Mouse (Mus musculus): Measurements from ENCODE around the gene Cmtm4. TPM values are rescaled to one million over a fixed set of nuclear protein-coding genes. Genes with fewer than 3 reads are reported as not detected.

Gene Cmtm4
- total RNA-seq (2021) = 10 to 100 TPM; 10.5 to 10.6 TPM

GRCm38 (mm10) chr8:104395703-104396357 lies at the start of gene Cmtm4:
Gene Cmtm4, minus strand, starts transcription at chr8:104395807.
- DNase-seq (ENCODE audit: low spot score) = peak; percentile 23
- intact Hi-C loops (cut with DNase I) = loop anchor here (2.0 kb wide), 1 partner anchor 47 kb away; the partner anchor contains the start of gene Dync1li2

DNA sequence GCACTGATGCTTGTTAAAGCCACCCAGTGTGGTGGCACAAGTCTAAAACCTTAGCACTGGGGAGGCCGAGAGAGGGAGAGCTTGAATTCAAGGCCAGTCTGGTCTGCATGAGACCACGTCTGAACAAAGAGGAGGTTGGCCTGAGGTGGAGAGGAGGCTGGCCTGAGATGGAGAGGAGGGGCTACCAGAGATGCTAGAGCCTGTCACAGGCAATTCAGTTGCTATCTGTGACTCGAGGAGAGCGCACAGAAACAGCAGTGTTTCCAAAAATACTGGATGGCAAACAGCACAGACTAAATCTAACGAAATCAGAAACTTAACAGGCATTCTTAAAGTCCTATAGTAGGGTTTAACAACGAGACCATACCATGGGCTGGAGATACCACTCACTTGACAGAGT lies 49.6 kb upstream of the Cmtm4 start:
- DNase-seq (ENCODE audit: low spot score) = no peak
- intact Hi-C loops (cut with DNase I) = no loop called here

DNA sequence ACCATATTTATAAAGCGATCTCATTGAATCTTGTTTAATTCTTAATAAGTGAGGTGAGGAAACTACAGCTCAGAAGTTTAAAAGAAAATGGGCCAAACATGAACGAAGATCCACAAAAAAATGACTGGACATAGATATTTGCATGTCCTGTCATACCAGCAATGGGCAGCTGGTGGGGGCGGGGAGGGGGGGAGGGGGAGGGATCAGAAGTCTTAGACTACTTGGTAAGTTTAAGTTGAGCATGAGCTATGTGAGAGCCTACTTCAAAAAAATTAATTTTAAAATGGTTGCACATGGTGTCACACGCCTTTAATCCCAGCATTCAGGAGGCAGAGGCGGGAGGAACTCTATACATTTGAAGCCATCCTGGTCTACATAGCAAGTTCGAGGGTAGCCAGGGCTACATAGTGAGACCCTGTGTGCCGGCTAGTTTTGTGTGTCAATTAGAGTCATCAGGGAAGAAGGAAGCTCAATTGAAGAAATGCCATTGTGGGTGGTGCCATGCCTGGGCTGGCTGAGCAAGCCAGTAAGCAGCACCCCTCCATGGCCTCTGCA lies 47.6 kb upstream of the Cmtm4 start:
- intact Hi-C loops (cut with DNase I) = loop anchor here (1.0 to 5.0 kb wide), 5 partner anchors 48 to 199 kb away; partner anchors contain the start of genes Car7, Ciao2b, Cmtm4 and Nae1
- no peak for DNase-seq (ENCODE audit: low spot score)

- peak; percentile 77 for DNase-seq (ENCODE audit: low spot score)
- intact Hi-C loops (cut with DNase I) = loop anchor here (1.0 to 5.0 kb wide), 5 partner anchors 48 to 200 kb away; partner anchors contain the start of genes Car7, Ciao2b, Cmtm4 and Nae1
Observed at GRCm38 (mm10) chr8:104442299-104443124, 46.9 kb upstream of the Cmtm4 start, which contains the start of gene Dync1li2. Gene Dync1li2, minus strand, starts transcription at chr8:104443047.

DNA sequence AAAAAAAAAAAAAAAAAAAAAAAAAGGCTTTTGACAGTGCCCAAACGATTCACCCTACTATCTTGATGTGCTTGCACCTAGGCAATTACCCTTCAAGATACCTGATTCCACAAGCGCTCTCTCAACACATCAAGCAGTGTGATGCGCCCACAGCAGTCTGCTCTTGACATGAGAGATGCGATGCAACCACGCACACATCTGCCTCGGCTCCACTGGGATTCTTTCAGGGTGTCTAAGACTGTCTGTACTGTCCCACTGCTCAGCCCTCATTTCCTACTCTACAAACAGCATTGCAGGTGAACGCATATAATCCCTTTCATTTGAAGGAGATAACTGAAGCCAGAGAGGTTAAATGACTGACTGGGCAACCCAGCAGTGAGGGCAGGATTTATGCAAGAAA lies 46.0 kb upstream of the Cmtm4 start:
- intact Hi-C loops (cut with DNase I) = loop anchor here (2.0 to 5.0 kb wide), 4 partner anchors 47 to 201 kb away; partner anchors contain the start of genes Car7, Ciao2b, Cmtm4 and Nae1
- DNase-seq (ENCODE audit: low spot score) = no peak

GRCm38 (mm10) chr8:104439461-104439860 lies 43.9 kb upstream of the Cmtm4 start:
- intact Hi-C loops (cut with DNase I) = loop anchor here (10.0 kb wide), 2 partner anchors 185 to 325 kb away; partner anchors contain the start of gene Cklf

DNA sequence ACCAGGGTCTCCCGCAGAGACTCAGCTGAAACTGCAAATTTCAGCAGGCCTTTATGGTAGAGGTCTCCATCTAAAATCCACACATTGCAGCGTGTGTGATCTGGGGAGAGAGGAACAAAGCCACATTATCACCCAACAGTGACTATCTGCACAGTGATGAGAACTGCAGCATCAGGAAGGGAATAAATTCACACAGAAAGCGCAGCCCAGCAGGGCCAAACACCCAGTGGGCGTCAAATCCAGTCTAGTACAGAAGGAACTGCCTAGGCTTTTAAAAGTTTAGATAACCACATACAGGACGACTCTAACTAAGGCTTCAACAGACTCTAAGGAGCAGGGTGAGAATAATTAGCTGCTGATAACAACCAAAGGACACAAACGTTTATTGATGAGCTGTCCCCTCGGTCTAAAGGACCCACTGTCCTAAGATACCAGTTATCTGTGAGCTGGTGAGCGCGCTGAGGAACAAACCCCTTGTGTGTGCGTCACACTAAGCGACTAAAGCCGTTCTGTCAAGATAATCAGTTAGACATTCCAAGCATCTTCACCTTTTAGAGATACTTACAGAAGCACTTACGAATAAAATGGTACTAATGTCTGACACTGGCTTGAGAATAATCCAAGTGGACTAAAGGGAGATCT lies 42.0 kb upstream of the Cmtm4 start:
- no peak for DNase-seq (ENCODE audit: low spot score)
- intact Hi-C loops (cut with DNase I) = loop anchor here (10.0 kb wide), 2 partner anchors 183 to 323 kb away; partner anchors contain the start of gene Cklf

More at GRCm38 (mm10) chr8:104439461-104439860, 43.9 kb upstream of the Cmtm4 start:
- no peak for DNase-seq (ENCODE audit: low spot score)

DNA sequence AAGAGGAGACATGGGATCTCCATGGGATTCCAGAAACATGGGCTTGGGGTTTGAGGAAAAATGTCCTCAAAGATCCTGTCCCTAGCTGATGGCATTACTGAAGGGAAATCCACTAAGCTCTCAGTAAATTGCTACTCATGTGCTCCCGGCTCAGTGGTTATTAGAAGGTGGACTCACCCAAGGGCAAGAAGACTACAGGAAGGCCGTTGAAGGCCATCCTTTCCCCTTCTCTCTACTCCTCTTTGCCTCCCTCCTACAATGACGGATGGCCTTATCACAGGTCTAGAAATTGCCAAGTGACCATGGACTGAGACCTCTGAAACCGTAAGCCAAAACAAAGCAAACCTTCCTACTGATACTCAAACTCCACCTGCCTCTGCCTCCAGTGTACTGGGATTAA lies 41.0 kb upstream of the Cmtm4 start:
- no peak for DNase-seq (ENCODE audit: low spot score)
- intact Hi-C loops (cut with DNase I) = loop anchor here (10.0 kb wide), 2 partner anchors 182 to 322 kb away; partner anchors contain the start of gene Cklf

DNA sequence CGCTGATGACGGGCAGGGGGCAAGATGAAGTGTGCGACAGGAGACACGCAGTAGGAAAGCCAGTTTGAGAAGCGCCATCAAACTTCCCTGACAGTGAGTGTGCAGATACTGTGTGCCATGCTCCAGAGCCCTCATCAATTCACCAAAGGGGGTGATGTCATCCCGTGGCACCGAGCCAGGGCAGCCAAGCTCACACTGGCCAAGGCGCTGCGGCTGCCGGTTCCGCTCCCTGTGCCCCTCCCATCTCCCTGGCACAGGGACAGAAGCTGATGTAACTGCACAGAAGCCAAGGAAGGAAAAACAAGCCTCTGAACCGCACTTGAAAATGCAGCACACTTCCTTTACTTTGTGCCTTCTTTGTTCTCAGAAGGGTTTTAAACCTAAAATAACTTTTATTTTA lies 40.4 kb upstream of the Cmtm4 start:
- intact Hi-C loops (cut with DNase I) = loop anchor here (10.0 kb wide), 2 partner anchors 181 to 321 kb away; partner anchors contain the start of gene Cklf
- DNase-seq (ENCODE audit: low spot score) = peak; percentile 92

GRCm38 (mm10) chr8:104434826-104435354 lies 39.3 kb upstream of the Cmtm4 start:
- intact Hi-C loops (cut with DNase I) = loop anchor here (10.0 kb wide), 2 partner anchors 180 to 320 kb away; partner anchors contain the start of gene Cklf
- DNase-seq (ENCODE audit: low spot score) = no peak

DNA sequence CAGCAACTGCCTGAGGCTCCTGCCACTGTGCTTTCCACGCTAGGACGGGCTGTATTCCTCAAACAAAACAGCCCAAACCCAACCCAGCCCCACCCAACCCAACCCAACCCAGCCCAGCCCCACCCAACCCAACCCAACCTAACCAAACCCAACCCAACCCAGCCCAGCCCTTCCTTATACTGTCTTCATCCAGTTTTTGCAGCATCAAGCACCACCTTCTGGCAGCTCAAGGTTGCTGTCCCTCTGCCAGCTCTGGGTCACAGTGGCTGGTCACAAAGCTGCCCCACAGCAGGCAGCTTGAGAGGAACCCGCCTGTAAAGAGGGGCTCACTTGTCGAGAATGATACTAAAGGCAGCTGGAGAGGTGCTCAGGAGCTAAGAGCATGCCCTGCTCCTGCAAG lies 38.7 kb upstream of the Cmtm4 start:
- intact Hi-C loops (cut with DNase I) = loop anchor here (10.0 kb wide), 2 partner anchors 179 to 319 kb away; partner anchors contain the start of gene Cklf
- no peak for DNase-seq (ENCODE audit: low spot score)

- intact Hi-C loops (cut with DNase I) = loop anchor here (10.0 kb wide), 2 partner anchors 179 to 319 kb away; partner anchors contain the start of gene Cklf
- no peak for DNase-seq (ENCODE audit: low spot score)
Observed at GRCm38 (mm10) chr8:104433191-104433842, 37.7 kb upstream of the Cmtm4 start.

GRCm38 (mm10) chr8:104432656-104433055 lies 37.0 kb upstream of the Cmtm4 start:
- intact Hi-C loops (cut with DNase I) = loop anchor here (1.0 to 10.0 kb wide), 3 partner anchors 38 to 318 kb away; partner anchors contain the start of gene Cklf
- DNase-seq (ENCODE audit: low spot score) = no peak

DNA sequence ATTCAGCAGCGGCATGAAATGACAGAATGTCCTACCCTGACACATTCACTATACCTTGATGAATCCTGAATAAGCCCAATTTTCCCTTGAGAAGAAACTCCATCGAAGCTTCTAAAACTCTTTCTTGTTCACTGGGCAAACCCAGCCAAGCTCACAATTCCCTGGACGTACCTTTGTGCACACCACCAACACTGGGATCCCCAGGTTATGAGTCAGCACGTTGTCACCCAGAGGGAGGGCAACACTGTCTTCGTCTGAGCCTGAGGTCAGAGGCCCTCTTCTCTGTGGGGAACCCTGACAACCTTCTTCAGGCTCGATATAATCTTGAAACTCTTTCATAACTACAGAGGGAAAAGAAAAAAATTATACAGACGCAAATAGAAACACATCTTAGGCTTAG lies 34.6 kb upstream of the Cmtm4 start:
- intact Hi-C loops (cut with DNase I) = loop anchor here (10.0 kb wide), 2 partner anchors 175 to 315 kb away; partner anchors contain the start of gene Cklf
- no peak for DNase-seq (ENCODE audit: low spot score)

DNA sequence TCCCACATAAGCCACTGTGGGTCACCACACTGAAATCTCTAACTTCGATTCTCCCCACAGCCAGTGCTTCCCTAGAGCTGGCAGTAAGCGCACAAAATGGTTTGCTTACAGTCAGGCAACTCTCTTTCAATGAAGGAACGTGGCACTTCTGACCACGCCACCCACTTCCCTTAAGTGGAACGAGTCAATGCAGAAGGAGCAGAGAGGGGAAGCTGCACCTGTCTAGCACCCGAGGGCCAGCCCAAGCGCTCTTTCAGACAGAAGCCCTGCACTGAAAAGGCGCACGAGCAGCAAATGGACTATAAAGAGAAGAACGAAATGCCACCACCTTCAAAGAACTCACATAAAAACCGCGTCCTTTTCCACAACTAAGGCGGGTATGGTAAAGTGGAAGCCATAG lies 32.1 kb upstream of the Cmtm4 start:
- intact Hi-C loops (cut with DNase I) = no loop called here
- DNase-seq (ENCODE audit: low spot score) = no peak

GRCm38 (mm10) chr8:104422313-104422712 lies 26.7 kb upstream of the Cmtm4 start:
- intact Hi-C loops (cut with DNase I) = no loop called here
- no peak for DNase-seq (ENCODE audit: low spot score)

- intact Hi-C loops (cut with DNase I) = no loop called here
Observed at GRCm38 (mm10) chr8:104416022-104416421, 20.4 kb upstream of the Cmtm4 start.

DNA sequence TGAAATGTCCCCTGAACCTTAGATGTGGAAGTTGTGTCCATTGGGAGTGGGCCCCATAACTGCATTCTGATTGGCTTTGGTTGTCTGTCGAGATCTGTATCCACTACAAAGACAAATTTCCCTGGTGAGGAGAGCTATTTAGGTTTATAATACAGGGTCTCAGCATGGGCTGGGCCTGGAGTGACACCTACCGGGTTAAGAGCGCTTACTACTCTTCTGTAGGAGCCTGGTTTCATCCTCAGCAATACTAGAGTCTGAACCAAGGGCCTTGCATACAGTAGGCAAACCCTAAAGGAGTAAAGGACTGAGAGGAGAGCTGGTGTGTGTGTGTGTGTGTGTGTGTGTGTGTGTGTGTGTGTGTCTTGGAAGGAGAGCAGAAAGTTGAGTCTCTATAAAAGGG lies 18.6 kb upstream of the Cmtm4 start:
- DNase-seq (ENCODE audit: low spot score) = no peak
- intact Hi-C loops (cut with DNase I) = no loop called here

More at GRCm38 (mm10) chr8:104416022-104416421, 20.4 kb upstream of the Cmtm4 start:
- DNase-seq (ENCODE audit: low spot score) = no peak

Measured in heart, postnatal 25 days (tissue).